In the genomic region with DNA sequence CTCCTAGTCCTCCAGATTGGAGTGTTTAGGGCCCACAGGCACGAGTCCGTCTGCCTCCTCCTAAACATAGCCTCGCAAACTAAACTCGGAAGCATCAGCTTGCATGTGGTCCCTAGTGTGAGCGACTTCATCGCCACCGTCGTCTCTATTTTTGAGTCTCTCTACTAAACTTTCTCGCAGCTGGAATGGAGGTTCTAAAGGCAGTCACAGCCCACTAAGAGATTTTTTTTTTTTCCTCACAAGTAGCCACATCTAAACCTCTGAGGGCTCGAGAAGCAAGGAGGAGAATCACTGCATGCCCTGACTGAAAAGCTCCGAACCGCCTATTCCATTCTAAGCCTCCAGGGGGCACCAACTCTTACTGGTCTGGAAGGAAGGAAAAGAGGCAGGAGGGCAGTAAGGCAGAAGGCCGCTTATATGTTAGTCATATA, we compare ENCODE assay signal across 10 mouse cellular contexts.
DNase-seq lines count a peak whose midpoint lies in the region; ATAC-seq and TF ChIP-seq lines count a peak whose summit lies in the region.
"Had no signal": no experiment of that assay in that cellular context is flagged by ENCODE, and none has a peak within 500 bp of the region (broad histone marks: within the 10 kb centered on the region; RNA-seq: fewer than 3 reads in every experiment).

No protein-coding gene starts in this region.

- no peak overlapping the region for H3K27ac ChIP-seq in forebrain, postnatal 0 days (ENCODE audit: low read depth, low read length)
- H3K27ac ChIP-seq in forebrain, embryonic 15.5 days (replicated peaks) = no peak overlapping the region
- H3K27ac ChIP-seq: limb, embryonic 15.5 days had no signal

- WGBS in forebrain, postnatal 0 days = 48% methylated on average over 13 of the region's 13 CpGs
- WGBS in forebrain, embryonic 15.5 days = 55% methylated on average over 13 of the region's 13 CpGs

- peak; percentile 32; the same call in 1 of the 2 replicates for ATAC-seq in forebrain, postnatal 0 days
- no peak for ATAC-seq in forebrain, embryonic 15.5 days (replicated peaks)

- intact Hi-C loops in heart, postnatal 14 days (cut with DNase I) = loop anchor here (1.0 to 5.0 kb wide), 3 partner anchors 146 to 484 kb away; no protein-coding TSS in a partner anchor
- intact Hi-C loops in left cerebral cortex, postnatal 10 days (cut with DNase I) = loop anchor here (2.0 to 5.0 kb wide), 2 partner anchors 209 to 214 kb away; no protein-coding TSS in a partner anchor

- no peak overlapping the region for H3K9ac ChIP-seq in forebrain, postnatal 0 days
- no peak overlapping the region for H3K9ac ChIP-seq in forebrain, embryonic 15.5 days (replicated peaks)
- H3K9ac ChIP-seq: limb, embryonic 15.5 days had no signal

- peak; percentile 63 for DNase-seq in forebrain, postnatal 0 days
- peak; percentile 62 for DNase-seq in ZHBTc4 (ENCODE audit: low read depth, low spot score)
- peak; percentile 50 to 76 for DNase-seq in cerebellum, postnatal 4 days (ENCODE audit: low spot score in 2 of 2)
- DNase-seq in heart, postnatal 14 days = peak; percentile 55 to 74
- peak; percentile 66 to 68 for DNase-seq in left cerebral cortex, postnatal 10 days (ENCODE audit: extremely low spot score in 1 of 2, low spot score in 2 of 2)
- peak; percentile 62 for DNase-seq in ovary, postnatal 36 days (ENCODE audit: low spot score)
- peak; percentile 33 for DNase-seq in yolk sac, embryonic 10.5 days (ENCODE audit: low spot score)

- no peaks in the 10 kb centered on the region for H3K9me3 ChIP-seq in forebrain, postnatal 0 days (ENCODE audit: low read length)
- no peaks in the 10 kb centered on the region for H3K9me3 ChIP-seq in forebrain, embryonic 15.5 days
- H3K9me3 ChIP-seq: G1E; limb, embryonic 15.5 days had no signal

- H3K27me3 ChIP-seq in forebrain, postnatal 0 days (ENCODE audit: insufficient read depth, low read length) = no peaks in the 10 kb centered on the region
- no peaks in the 10 kb centered on the region for H3K27me3 ChIP-seq in forebrain, embryonic 15.5 days
- H3K27me3 ChIP-seq: limb, embryonic 15.5 days had no signal

- H3K4me2 ChIP-seq in forebrain, postnatal 0 days (ENCODE audit: low read depth) = no peak overlapping the region
- H3K4me2 ChIP-seq in forebrain, embryonic 15.5 days (replicated peaks) = no peak overlapping the region
- H3K4me2 ChIP-seq: limb, embryonic 15.5 days had no signal

- no peaks in the 10 kb centered on the region for H3K36me3 ChIP-seq in forebrain, postnatal 0 days (ENCODE audit: insufficient read depth)
- no peaks in the 10 kb centered on the region for H3K36me3 ChIP-seq in forebrain, embryonic 15.5 days
- H3K36me3 ChIP-seq: G1E; limb, embryonic 15.5 days had no signal

- no peak overlapping the region for H3K4me3 ChIP-seq in forebrain, postnatal 0 days (ENCODE audit: low read depth, low read length)
- no peak overlapping the region for H3K4me3 ChIP-seq in forebrain, embryonic 15.5 days
- H3K4me3 ChIP-seq: limb, embryonic 15.5 days had no signal

- H3K4me1 ChIP-seq in forebrain, postnatal 0 days (ENCODE audit: insufficient read depth) = no peaks in the 10 kb centered on the region
- 0 out of 2 replicates have a peak, but pooled peaks cover 3% of the 10 kb centered on the region for H3K4me1 ChIP-seq in forebrain, embryonic 15.5 days

- peak; percentile 76 for TF ChIP-seq CTCF in forebrain, postnatal 0 days (IDR thresholded peaks at IDR 0.05; ENCODE audit: low read depth)
